Mouse (Mus musculus): ENCODE results near the gene Gm3233.
"Not testable (repeated sequence)": the region's sequence is repeated elsewhere in the genome, so short reads cannot be mapped to it uniquely, and the experiment has no call there.

- TF ChIP-seq CTCF, EP300 (IDR thresholded peaks at IDR 0.05): not testable (repeated sequence)
Observed at GRCm38 (mm10) chr10:77771225-77771624, 11.7 kb upstream of the Gm3233 start, which contains the start of gene Gm3238.
